Mouse (Mus musculus): ENCODE results near the gene Klf3.
A peak's percentile ranks its signal among the peaks of the same experiment; 100 is the strongest.

DNA sequence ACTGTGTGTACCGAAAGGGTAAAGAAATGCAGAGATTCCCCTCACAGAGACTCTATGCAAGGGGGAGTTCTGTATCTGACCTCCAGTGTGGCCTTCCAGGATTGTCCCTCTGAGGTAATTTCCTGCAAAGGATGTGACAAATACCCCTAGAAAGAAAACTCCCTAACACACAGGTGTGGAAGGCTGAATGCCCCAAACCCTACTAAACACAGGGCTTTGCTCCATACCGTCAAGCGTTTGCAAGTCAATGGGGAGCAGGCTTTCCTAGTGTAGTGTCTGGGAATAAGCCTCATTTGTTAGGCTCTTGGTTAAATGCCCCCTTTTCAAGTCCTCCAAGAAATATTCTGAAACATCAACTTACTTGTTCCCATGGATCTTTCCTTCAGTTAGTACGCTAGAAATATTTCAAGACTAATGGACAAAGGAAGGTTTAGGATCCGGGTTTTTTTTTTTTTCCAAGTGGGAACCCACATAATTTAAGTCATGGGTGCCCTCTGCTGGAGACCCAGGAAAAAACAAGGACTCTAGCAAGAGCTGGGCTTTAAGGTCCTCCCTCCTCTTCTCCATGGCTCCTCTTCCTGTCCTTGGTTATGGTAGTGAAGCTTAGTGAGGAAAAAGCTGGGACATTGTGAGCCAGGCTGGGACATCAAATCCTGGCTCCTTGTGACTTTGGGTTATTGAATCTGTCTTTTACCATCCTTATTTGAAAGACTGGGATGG is 63.3 kb downstream of the Klf3 start:
- no peak for TF ChIP-seq POLR2A (IDR thresholded peaks at IDR 0.05; ENCODE audit: borderline replicate concordance, extremely low read depth, low read depth, low read length)
- TF ChIP-seq CTCF (IDR thresholded peaks at IDR 0.05; ENCODE audit: insufficient read depth, low read length), result peak; percentile 37; the same call in 1 of the 2 replicates
